Mouse (Mus musculus) fat pad, adult 2 months (tissue): Measurements from ENCODE around the gene Nploc4.
"Not testable (repeated sequence)": the region's sequence is repeated elsewhere in the genome, so short reads cannot be mapped to it uniquely, and the experiment has no call there.

Source experiments
- DNase-seq: peaks from one replicate; pipeline ENCODE4 v3.0.0-alpha.2; 2011; ENCODE audit warnings: low read depth, low spot score; ENCODE audit errors: extremely low read depth

The Nploc4 gene

DNA sequence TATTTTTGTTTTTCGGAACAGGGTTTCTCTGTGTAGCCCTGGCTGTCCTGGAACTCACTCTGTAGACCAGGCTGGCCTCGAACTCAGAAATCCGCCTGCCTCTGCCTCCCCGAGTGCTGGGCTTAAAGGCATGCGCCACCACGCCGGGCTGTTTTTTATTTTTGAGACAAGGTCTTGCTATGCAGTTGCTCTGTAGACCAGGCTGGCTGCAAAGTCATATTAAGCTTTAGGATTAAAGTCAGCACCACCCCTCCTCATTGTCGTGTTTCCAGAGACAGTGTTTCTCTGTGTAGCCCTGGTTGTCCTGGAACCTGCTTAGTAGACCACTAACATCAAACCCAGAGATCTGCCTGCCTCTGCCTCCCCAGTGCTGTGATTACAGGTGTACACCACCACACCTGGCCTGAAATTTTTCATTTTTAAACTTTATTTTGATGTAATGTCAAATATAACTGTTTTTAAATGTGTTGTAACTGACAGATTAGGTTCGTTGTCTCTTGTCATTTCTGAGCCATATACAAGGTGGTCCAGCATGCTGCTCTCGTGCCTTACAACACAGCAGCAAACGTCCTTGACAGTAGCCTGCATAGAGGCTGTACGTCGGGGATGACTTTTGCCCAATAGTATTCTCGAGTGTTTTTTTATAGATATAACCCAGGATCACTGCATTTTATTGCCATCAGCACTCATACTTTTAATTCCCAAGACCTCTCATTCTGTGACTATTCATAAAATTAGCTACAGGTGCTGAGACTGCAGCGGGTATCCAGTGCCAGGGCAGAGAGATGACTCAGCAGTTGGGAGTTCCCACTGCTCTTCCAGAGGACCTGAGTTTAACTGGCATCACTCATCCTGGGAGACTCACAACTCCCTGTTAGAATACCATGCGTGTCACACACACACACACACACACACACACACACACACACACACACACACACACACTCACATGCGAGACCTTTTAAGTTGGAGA lies 82.9 kb downstream of the Nploc4 start:
- no peak for DNase-seq

DNA sequence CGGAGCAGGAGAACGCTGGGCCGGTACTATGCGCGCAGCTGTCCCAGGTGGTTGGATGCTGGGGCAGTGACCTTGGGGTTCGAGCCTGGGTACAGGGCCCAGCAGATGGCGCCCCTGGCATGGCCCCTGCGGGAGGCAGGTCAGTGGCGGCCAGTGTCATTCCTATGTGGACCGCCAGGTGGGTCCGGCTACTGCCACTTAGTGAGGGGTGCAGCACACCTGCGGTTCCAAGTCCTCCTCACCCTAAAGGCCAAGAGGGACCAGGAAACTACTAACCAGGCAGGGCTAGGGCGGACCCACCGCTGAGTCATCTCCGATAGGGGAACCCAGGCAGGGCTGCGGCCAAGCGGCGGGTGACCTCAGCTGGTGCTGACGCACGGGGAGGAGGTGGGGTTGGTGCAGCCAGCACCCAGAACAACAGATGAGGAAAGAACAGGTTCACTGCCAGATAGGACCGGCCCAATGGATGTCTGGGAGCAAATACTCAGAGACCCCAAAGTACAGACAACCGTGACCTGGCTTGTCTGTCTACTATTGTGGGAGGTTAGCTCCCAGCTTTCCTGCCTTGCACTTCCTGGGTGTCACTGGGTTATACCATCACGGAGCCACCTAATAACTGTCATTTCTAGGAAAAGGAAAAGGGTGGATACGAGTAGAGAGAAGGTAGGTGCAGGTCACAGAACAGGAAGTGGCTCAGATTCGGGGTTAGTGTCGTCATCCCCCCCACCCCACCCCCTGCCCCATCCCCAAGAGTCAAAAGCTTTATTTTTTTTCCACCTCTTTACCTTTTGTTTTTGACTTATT lies 83.8 kb downstream of the Nploc4 start:
- DNase-seq: no peak

DNA sequence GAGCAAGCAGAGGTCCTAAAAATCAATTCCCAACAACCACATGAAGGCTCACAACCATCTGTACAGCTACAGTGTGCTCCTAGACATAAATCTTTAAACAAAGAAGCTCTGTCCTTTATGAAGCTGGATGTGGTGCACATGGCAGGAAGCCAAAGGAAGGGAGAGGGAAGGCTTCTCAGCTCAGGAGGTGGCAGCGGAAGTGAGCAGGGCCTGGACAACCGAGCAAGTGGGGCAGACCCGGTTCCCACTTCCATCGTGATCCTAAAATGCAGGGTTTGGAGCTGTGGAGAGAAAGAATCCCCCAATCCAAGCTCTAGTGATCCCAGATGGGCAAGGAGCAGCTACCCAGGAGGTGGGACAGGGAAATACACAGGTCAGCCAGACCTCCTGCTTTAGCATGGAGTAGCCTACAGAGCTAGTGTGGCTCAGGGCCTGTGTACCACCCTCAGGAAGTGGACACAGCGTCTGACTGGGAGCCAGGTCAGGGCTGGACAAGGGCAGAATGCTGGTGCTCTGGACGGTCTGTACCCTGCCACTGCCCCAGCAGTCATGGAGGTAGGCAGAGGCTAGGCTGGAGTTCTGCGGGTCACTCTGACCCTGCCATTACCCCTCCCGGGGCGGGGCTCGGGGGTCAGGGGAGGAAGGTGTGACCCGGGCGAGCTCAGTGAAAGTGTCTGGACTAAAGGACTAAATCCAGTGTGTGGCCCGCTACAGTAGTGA lies 84.8 kb downstream of the Nploc4 start:
- DNase-seq: no peak

DNA sequence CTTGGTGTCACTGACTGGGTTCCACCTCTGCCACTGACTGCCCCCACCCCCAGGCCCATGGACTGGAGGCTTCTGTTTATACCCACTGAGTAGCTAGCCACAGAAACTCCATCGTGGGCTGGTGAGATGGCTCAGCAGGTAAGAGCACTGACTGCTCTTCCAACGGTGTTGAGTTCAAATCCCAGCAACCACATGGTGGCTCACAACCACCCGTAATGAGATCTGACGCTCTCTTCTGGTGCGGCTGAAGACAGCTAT lies 85.5 kb downstream of the Nploc4 start:
- DNase-seq: not testable (repeated sequence)

DNA sequence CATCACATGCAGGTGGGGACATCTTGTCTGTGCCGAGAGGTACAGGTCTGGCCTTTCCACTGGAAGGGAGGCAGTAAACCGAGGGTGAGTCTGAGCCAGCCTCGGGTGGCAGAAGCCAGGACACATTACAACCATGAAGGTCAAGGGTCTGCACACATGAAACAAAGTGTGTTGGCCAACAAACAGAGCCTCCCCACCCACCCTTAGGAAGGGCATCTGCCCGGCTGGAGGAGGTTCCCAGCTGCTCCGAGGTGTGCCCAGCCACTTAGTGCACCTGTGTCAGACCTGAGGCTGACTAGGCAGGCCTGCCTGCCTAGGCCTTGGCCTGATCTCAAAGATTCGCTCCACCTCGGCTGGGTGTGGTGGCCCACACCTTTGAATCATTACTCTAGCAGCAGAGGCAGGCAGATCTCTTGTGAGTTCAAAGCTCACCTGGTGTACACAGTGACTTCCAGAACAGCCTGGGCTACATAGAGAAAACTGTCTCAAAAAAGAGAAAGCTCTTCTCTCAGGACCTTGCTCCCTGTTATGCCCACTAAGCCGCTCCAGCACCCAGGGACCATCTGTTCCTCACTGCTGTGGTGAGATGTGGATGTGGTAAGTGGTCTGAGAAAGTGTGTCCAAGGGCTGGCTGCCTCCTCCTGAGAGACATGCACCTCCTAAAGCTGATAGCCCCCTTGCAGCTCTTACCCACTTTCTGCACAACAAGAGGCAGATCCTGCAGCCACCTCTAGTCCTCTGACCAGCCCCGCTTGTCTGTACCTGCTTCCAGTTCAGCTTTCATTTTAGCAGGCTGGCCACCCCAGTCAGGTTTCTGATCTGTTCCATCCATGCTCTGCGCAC lies 86.0 kb downstream of the Nploc4 start:
- no peak for DNase-seq

DNA sequence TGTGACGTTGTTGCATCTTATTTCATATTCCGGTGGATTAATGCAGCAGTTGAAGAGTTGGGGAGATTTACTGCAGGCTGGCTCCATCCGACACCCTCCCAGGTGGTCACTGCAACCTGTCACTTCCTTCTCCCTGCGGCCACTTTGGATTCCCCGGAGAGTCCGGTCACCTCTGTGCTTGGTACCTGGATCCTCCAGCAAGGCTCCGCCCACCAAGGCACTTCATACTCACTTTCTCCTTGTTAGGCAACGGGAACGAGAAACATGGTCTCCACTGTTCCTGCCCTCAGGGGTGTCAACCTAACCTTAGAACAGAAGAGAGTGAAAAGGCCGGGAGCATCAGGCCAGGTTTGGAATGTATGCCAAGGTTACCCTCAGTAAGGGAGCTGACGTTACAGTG lies 86.8 kb downstream of the Nploc4 start:
- no peak for DNase-seq

DNA sequence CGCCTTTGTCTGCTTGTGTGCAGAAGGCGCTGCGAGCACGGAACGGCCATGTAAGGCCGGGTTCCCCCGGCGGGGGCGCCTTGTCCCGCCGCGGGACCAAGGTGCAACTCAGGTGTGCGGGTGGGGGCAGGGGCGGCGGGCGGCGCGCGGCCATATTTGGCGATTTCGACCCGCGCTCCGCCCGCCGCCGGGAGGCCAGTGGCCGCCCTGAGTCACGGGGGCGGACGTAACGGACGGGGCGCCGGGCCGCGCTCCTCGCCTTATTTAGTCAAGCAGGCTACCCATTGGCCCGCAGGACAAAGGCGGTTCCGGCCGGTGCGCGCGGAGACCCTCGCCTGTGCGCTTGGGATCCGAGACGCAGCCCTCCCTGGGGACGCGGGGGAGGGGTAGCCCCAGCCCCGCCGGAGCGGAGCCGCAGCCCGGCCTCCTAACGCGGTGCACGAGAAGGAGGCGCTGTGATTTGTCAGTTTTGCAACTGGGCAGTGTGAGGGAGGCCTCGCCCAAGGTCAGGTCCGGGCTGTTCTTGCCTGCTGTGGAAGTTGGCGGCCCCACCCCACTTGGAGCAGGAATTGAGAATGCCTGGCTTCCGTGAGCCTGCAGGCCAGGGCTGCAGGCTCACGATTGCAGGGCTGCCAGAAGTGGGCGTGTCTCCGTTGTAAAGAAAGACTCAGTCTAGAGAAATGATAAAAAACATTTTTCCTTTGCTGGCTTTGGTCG lies 87.4 kb downstream of the Nploc4 start:
- no peak for DNase-seq

DNA sequence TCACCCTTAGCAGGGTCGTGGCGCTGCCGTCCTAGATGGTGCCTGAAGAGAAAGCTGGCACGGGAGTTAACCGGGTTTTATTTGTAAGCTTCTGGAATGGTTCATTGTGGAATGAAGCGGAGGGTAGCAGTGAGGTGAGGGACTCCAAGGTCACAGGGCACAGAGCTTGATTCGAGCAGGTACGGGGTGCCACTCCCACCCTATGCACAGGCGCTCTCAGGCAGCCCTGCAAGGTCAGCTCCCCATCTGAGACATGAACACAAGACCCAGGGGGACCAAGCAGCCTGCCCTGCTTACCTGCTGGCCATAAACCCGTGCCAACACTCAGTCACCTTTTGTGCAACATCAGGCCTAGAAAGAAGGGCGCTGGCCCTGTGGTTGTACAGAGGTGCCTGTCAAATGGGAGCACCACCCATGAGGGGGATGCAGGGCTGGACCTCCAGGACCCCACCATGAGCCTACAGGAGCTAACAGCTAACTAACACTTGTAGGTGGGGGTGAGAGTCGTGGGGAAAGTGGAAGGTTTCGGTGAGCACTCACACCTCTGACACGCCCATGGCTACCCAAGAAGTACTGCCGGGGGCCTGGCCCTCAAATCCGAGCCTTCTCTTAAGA lies 88.0 kb downstream of the Nploc4 start:
- no peak for DNase-seq

DNA sequence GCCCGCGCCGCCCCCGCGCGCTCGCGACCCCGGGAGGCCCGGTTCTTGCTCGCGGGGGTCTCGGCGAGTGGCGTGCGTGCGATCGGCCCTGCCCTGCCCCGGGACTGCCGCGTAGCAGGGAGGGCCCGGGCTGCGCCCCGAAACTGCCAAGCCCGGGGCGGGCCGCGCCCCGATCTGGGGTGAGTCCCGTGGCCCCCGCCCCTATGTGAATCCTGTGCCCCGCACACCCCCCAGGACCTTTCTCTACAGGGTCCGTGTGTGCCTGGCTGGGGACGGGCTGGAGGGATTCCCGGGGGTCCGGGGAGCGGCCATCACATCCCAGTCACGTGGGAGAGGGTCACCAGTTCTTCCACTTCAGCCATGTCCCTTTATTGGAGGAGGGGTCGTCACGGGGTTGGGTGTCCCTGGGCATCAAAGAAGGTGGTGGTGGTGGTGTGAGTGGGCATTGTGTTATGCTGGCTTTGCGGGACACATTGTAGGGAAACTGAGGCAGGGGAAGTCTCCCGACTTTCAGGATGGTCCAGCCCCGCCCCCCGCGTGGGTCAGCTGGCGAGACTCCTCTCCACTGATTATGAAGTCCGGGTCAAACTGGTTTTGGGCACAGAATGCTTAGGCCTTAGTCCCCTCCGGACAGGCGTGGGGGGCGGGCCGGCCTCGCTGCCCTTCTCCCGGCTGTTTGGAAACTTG lies 88.7 kb downstream of the Nploc4 start:
- no peak for DNase-seq

DNA sequence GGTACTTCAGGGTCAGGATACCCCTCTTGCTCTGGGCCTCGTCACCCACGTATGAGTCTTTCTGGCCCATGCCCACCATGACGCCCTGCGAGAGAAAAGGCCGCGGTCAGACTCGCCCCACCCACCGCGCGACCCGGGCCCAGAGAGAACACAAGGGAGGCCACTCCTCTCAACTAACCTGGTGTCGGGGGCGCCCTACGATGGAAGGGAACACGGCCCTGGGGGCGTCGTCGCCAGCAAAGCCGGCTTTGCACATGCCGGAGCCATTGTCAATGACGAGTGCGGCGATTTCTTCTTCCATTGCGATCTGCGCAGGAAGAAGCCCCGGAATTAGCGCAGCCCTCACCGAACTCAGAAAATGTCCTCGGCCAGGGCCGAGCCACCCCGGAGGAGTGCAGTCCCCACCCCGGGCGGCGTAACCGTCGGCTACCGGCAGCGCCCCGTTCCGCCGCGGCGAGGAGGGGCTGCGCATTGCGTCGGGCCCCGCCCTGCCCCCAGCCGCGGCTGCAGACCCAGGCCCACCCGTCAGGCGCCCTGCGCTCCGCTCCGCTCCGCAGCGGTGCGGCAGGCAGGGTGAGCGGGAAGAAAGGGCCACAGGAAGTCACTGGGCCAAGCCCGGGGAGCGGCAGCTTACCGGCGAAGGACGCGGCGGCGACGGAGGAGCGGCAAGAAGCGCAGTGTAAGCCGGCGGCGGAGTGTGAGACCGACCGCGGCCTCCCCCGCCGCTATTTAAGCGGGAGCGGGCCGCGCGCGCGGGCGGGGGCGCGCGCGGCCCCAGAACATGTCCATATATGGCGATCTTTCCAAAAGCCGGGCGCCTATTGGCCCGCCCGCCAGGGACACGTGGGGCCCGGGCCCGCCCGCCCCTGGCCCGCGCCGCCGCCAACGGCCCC lies 89.5 kb downstream of the Nploc4 start, which contains the start of gene Actg1:
Gene Actg1 (minus strand): TSS at position 752 of the 893 bp plus-strand sequence.
- DNase-seq: no peak

DNA sequence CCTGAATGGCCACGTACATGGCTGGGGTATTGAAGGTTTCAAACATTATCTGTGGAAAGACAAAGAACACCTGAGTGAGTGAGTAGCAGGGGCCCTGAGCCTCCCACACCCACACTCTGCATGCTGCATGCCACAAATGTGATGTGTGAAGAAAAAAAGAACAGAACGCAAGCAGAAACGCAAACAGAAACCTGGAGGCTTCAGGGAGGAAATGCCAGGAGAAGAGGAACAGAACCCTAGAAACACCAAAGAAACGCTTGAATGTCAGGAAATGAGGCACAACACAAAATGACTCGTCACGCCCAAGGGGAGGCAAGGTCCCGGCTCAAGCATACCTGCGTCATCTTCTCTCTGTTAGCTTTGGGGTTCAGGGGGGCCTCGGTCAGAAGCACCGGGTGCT lies 90.2 kb downstream of the Nploc4 start:
- no peak for DNase-seq

DNA sequence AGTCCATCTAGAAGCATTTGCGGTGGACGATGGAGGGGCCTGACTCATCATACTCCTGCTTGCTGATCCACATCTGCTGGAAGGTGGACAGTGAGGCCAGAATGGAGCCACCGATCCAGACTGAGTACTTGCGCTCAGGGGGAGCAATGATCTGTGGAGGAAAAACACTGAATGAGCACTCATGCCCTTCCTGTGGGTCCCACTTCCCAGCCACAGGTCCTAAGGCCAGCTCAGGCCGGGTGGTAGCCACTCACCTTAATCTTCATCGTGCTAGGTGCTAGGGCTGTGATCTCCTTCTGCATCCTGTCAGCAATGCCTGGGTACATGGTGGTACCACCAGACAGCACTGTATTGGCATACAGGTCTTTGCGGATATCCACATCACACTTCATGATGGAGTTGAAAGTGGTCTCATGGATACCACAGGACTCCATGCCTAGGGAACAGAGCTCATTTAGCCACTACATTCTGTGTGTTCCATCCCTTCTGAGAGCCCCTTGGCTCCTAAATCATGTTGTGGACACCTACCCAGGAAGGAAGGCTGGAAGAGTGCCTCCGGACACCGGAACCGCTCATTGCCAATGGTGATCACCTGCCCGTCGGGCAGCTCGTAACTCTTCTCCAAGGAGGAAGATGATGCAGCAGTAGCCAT lies 91.0 kb downstream of the Nploc4 start:
- not testable (repeated sequence) for DNase-seq

DNA sequence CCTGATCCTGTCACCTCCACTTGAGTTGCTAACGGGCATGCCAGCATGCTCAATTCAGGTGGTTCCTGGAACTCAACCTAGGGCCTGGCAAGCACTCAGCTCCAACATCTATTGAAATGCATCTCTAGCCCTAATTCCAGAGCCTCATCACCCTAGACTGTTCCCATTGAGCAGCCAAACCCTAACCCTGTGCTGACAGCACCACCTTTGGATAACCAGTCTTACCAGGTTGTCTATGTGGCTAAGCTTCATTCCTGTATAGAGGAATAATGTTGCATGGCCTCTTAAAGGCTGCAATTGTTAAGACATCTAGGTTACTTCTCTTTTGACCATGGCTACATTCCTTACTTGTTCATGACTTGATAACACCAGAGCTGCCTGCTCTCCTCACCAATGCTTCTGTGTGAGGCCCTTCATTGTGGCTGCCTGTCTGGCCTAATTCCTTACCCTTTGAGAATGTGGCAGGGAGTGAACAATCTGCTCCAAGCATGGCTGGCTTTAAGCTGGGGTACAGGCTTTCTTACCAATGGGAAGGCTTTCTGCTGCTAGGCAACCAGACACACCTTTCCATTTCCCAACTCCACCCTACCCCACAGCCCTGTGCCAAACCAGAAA lies 92.3 kb downstream of the Nploc4 start:
- no peak for DNase-seq

DNA sequence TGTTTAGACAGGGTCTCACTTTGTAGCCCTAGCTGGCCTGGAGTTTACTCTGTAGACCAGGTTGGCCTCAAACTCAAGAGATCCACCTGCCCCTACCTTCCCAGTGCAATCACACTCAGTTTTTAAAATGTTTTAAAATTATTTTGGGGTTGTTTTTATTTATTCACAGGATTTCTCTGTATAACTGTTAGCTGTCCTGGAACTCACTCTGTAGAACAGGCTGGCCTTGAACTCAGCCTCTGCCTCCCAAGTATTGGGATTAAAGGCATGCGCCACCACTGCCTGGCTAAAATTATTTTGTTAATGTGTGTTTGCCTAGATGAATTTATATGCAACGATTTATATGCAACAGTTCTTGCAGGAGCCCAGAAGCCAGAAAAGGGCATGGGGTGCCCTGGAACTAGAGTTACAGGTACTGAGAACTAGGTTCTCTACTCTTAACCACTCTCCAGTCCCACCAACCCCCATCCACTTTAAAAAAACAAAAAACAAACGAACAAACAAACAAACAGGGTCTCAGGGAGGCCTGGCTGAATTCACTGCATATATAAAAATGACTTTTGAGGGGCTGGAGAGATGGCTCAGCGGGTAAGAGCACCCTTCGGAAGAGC lies 93.1 kb downstream of the Nploc4 start:
- DNase-seq: no peak

DNA sequence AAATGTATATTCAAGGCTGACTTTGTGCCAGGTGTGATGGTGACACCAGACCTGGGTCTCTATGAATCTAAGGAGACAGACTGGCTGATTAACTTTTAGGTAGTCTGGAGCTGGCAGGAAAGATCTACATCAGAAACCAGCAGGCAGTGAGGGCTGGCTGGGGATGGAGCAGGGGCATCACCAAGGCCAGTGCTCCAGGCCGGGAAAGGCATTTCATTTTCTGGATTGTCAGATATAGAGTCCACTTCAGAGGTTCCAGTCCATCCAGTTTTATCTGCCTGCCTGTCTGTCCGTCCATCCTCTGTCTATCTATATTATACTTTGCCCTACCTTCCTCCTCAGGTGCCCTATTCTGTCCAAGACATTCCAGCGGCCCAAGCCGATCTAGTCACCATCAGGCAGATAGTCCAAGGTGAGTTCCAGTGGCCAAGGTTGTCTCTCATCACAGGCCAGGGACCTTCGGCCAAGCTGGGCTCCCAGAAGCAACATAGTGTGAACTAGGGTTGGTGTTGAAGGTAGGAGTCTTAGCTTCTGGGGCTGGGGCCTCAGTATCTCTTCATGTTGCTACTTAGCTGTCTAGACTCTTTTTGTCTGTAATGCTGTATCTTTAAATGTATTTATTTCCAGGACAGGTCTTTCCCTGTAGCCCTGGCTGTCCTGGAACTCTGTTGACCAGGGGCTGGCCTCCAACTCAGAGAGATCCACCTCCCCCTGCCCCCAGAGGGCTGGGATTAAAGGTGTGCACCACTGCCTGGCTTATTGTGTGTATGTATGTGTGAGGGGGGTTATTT lies 93.8 kb downstream of the Nploc4 start:
- no peak for DNase-seq

DNA sequence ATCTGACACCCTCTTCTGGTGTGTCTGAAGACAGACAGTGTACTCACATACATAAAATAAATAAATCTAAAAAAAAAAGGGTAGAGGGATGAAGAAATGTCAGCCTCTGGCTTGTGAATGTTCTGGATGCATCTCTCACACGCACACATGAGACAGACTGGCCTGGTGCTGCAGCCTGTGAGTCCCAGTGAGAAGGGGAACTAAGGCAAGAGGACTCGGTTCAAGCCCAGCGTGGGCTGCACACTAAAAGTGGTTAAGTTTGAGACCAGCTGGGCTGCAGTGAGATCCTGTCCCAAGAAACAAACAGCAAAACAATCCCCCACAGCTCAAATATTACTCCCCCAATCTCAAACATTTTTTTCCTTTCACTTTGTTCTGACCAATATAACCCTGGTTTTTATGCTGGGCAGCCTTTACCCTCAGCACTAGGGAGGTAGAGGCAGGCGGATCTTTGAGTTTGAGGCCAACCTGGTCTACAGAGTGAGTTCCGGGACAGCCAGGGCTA lies 94.8 kb downstream of the Nploc4 start:
- no peak for DNase-seq
